Mouse (Mus musculus): ENCODE data around the gene Hp.

Gene Hp

DNA sequence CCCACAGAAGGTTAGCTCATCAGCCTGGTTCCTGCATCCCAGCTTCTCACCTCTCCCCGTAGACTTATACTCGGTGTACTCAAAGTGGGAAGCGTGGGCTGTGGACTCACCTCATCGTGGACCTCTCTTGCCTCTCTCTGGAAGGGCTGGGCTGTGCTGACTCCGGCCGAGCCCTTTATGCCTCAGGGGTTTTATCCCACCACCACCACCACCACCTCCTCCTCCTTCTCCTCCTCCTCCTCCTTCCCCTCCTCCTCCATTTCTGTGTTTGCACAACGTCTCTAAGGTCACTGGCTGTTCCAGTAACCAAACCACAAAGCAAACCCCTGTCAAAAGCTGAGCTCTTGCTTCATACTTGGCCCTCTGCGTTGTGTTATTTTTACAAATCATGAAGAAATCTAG is at the start of gene Hp:
TSS of gene Hp (minus strand) at position 273 of the 402 bp plus-strand sequence.
- DNase-seq (ENCODE audit: low spot score), result no peak

DNA sequence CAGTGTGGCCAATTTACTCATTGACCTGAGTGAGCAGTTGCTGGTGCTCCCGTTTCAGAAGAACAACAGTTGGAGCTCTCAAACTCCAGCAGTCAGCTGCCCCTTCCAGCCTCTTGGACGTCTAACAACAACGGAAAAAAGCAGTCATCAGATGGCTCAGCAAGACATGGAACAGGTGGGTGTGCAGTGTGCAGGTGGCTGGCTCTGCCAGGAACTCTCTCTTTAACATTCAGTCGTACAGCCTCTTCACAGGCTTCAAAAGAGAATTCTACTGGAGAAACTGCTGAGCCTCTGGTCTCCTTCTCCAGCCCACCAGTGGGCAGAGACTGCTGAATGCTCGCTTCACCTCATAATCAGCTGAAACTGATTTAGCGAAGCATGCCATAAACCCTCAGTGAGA is 49.7 kb upstream of the Hp start:
- DNase-seq (ENCODE audit: low spot score), result no peak

GRCm38 (mm10) chr8:109615569-109615968 is 36.6 kb upstream of the Hp start:
- DNase-seq (ENCODE audit: low spot score), result no peak

- DNase-seq (ENCODE audit: low spot score), result no peak
These were observed 35.6 kb upstream of the Hp start, which contains the start of gene Pkd1l3 for GRCm38 (mm10) chr8:109614243-109615210. TSS of gene Pkd1l3 (plus strand) at chr8:109614517.

DNA sequence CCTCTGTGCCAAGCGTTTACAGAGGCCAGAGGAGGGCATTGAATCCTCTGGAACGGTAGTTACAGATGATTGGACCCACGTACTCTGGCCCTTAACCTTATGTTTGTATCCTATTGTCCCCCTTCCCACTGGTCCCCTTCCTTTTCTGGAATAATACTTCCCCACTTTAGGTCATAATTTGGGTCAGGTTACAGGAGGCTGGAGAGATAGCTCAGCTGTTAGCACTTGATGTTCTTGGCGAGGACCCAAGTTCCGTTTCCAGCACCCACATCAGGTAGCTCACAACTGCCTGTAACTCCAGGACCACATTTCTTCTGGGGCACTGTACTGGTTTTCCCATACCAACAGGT is 30.2 kb upstream of the Hp start:
- peak; percentile 42 for DNase-seq (ENCODE audit: low spot score)

DNA sequence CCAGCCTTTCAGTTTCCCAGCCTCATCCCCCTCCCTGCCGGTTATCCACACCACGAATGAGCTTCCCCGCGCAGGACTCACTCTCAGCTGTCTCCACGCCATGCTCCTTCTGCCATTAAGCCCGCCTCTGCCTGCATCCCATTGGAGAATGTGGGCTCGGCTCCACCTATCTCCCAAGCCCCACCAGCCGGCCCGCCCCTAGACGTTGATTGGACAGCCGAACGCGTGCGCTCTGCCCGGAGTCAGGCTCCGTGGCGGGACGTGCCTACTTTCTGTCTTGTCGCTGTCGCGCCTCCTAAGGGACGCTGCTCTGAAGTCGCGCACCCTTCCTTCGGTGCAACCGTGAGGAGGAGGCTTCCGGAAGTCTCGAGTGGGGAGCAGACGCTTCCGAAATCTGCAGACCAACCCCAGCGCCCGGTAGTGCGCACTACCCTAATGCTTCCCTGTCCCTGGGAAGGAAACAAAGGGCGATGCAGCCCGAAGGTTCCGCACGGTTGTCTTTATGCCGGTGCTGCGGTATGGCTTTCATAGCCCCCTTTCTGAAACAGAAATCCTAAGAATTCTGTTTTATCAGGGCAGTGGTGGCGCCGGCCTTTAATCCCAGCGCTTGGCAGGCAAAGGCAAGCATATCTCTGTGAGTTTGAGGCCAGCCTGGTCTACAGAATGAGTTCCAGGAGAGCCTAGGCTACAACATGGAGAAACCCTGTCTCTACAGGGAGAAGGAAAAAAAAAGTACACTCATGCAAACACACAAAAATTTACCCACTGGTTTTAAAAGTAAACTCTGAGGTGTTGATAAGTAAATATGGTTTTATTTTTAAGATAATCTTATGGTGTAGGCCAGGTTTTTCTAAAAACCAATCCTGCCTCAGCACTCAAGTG is 29.5 kb upstream of the Hp start, which contains the start of gene Dhodh:
TSS of gene Dhodh (minus strand) at position 403 of the 882 bp plus-strand sequence.
- peak; percentile 95 for DNase-seq (ENCODE audit: low spot score)

- no peak for DNase-seq (ENCODE audit: low spot score)
These were observed 28.7 kb upstream of the Hp start for GRCm38 (mm10) chr8:109607650-109608049.

DNA sequence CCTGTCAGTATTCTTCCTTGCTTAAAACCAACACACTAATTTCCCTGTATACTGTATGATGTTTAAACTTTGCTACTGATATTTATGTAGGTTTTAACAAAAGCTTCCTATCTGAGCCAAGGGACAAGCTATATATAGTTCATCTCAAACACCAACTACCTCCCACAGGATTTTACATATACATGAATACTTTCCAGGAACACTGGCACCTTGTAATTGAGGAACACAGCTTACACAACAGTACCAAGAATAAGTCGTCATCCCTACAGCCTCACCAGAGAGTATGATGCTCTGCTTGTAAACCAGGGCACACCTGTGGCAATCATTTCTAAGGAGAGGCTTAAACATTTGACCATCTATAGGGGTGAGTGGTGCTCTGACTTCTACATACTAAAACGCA is 27.8 kb upstream of the Hp start:
- DNase-seq (ENCODE audit: low spot score), result no peak

GRCm38 (mm10) chr8:109595854-109596253 is 16.9 kb upstream of the Hp start:
- peak; percentile 64 for DNase-seq (ENCODE audit: low spot score)

DNA sequence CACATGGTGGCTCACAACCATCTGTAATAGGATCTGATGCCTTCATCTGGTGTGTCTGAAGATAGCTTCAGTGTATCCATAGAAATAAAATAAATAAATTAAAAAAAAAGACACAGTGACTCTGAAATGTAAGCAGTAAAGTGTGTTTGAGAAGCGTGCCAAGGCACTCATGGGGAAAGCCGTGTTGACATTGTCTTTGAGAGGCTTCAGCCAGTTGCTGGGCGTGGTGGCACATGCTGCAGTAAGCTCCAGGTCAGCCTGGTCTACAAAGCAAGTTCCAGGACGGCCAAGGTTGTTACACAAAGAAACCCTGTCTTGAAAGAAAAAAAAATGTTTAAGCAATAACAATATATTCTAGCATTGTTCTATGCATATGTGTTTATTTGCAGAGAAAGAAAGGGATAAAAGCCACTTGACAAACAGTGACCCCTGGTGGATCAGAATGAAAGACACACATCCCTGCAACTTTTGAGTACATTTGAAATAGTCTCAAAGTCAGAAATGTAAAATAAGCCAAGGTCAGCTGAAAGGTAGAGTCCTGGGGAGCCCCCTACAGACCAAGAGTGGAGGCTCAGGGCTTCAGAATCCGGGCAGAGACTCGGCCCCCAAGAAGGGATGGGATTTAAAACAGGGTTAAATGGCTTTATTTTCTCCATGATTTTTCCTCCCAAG is 14.3 kb upstream of the Hp start:
- DNase-seq (ENCODE audit: low spot score), result peak; percentile 9

- no peak for DNase-seq (ENCODE audit: low spot score)
These were observed 13.2 kb upstream of the Hp start for GRCm38 (mm10) chr8:109592164-109592563.

GRCm38 (mm10) chr8:109591367-109591766 is 12.4 kb upstream of the Hp start:
- DNase-seq (ENCODE audit: low spot score), result no peak

DNA sequence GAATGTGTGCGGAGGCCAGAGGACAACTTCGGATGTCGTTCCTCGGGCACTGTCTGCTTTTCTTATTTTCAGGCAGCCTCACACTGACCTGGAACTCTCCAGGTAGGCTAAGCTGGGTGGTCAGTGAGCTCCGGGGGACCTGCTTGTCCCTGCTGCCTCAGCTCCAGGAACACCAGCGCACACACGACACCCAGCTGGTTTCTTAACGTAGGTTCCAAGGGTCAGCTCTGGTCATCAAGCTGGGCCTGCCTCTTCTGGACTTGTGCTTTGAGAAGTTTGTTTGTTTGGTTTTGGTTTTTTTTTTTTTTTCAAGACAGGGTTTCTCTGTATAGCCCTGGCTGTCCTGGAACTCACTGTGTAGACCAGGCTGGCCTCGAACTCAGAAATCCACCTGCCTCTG is 11.9 kb upstream of the Hp start:
- DNase-seq (ENCODE audit: low spot score), result no peak

DNA sequence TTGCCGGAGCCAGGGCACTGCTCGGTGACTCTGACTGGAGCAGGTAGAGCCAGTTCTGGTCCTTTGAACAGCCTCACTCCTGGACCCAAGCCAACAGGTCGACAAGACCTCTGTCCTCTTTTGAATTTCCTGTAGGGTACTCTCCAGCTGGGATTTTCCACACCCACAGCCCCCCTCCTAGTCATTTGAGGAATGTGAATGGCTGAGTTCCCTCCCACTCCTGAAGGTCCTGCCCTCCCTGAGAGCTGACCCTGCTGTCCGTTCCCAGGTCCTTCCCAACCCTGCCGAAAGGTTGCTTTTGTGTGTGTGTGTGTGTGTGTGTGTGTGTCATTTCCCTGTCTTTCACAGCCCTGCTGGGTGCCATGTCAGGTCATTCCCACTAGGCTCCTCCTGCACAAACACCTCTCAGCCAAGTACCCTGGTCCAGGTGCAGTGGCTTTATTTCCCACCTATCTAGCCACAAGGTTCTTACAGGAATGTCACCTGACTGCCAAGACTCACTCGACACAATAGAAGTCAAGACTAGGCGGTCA is 8.1 kb upstream of the Hp start:
- peak; percentile 86 for DNase-seq (ENCODE audit: low spot score)

DNA sequence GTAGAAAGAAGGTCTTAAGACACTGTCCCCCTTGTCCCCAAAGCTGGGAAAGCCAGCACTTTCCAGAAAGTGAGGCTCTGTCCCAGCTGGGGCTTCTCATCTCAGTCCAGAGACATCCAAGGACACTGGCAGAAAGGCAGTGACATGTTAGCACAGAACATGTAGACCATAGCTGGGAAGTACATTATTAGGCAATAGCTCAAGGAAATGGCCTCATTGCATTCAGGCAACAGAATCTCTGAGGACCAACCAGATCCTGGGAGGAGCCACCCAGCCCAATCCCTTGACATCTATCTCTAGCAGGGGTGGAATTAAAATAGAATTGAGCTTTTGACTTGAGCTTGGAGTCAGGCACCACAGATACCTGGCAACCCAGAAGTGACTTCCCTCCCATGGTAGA is 6.7 kb upstream of the Hp start:
- no peak for DNase-seq (ENCODE audit: low spot score)

- no peak for DNase-seq (ENCODE audit: low spot score)
These were observed 5.9 kb upstream of the Hp start for GRCm38 (mm10) chr8:109584830-109585229.

- DNase-seq (ENCODE audit: low spot score), result no peak
These were observed 5.3 kb upstream of the Hp start for GRCm38 (mm10) chr8:109584293-109584692.

GRCm38 (mm10) chr8:109576311-109576710 is 2.7 kb downstream of the Hp start:
- no peak for DNase-seq (ENCODE audit: low spot score)

GRCm38 (mm10) chr8:109571139-109571538 is 7.8 kb downstream of the Hp start:
- no peak for DNase-seq (ENCODE audit: low spot score)

DNA sequence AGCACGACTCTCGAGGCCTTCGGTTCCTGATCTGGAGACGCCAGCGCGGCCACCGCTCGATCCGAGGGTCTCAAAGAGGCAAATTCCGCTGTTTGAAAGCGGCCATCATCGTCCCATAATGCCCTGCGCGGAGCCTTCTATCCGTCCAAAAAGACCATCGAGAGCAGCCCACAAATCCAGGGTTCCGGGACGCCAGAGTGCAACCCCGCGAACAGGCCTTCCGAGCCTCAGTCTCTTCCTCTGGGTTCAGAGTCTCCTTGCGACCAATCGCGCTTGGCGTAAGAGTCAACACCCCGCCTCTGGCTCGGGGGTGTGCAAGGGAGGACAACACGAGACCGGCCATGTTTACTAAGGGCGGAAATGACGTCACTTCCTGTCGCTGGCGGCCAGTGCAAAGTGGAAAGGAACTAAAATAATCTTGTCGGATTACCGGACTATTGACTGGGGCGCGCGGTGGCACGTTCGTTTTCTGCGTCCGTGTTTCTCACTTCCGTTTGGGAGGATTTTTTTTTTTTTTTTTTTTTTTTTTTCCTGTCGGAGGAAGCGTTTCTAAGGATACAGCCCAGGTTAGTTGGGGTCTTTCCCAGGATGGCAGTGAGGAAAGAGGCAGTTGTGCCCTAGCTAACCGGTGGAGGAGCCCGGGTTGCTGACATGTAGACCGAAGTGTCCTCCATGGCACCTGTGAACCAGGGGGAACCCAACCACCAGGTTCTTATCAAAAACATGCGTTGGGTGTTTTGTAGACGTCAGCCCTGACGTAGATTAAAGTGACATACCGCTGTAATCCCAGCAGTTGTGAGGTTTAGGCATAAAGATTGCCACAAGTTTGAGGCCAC is 13.3 kb downstream of the Hp start, which contains the start of the genes Dhx38 and Txnl4b:
TSS of gene Dhx38 (minus strand) at position 364 of the 836 bp plus-strand sequence.
TSS of gene Txnl4b (plus strand) at position 395 of the 836 bp plus-strand sequence.
- peak; percentile 99 for DNase-seq (ENCODE audit: low spot score)

DNA sequence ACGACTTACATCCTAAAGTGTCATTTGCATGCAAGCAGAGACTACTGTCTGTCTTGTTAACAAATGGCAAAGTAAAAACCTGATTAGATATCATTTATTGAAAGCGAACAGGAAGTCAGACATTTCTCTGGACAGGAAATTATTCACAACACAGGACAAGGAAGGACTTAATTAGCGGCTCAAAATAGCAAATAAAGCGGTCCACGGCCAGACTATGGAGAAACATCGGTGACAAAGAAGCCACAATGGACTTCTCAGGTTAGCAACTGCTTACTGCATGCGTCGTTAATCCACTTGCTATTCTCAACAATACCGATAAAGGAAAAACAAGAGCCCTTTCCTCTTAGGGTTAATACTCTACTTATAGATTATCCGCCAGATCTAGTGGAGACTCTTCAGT is 14.2 kb downstream of the Hp start:
- DNase-seq (ENCODE audit: low spot score), result no peak

Data from urinary bladder, postnatal 14 days (tissue).